Mouse (Mus musculus) telencephalon, adult 2 months (tissue): ENCODE results near the gene Fam98a.

Source experiments
- DNase-seq: peaks from one replicate; pipeline ENCODE4 v3.0.0-alpha.2; 2011; ENCODE audit warnings: low read depth, low spot score

Fam98a gene

GRCm38 (mm10) chr17:75522347-75523065 is 29.2 kb downstream of the Fam98a start:
- DNase-seq, result no peak

- no peak for DNase-seq
These were observed 30.4 kb downstream of the Fam98a start for GRCm38 (mm10) chr17:75521236-75521842.

GRCm38 (mm10) chr17:75519239-75519900 is 32.4 kb downstream of the Fam98a start:
- DNase-seq, result no peak

GRCm38 (mm10) chr17:75518181-75518901 is 33.4 kb downstream of the Fam98a start:
- DNase-seq, result no peak

- DNase-seq, result no peak
These were observed 35.2 kb downstream of the Fam98a start for GRCm38 (mm10) chr17:75516591-75516990.

- no peak for DNase-seq
These were observed 42.5 kb downstream of the Fam98a start for GRCm38 (mm10) chr17:75509257-75509656.

GRCm38 (mm10) chr17:75506708-75507641 is 44.8 kb downstream of the Fam98a start:
- DNase-seq, result no peak

GRCm38 (mm10) chr17:75506097-75506675 is 45.6 kb downstream of the Fam98a start:
- no peak for DNase-seq

GRCm38 (mm10) chr17:75505053-75505452 is 46.7 kb downstream of the Fam98a start:
- DNase-seq, result no peak

GRCm38 (mm10) chr17:75503031-75503430 is 48.7 kb downstream of the Fam98a start:
- DNase-seq, result no peak

- DNase-seq, result peak; percentile 39
These were observed 53.5 kb downstream of the Fam98a start for GRCm38 (mm10) chr17:75498241-75498651.

- DNase-seq, result no peak
These were observed 56.5 kb downstream of the Fam98a start for GRCm38 (mm10) chr17:75495213-75495612.
